Mouse (Mus musculus) cerebellum, adult 9-10 months (tissue): ENCODE data around the gene Rcc1l.
A peak's percentile ranks its signal among the peaks of the same experiment; 100 is the strongest.

Experiments used
- DNase-seq: peaks from one replicate; pipeline ENCODE4 v3.0.0; 2022

Gene Rcc1l

DNA sequence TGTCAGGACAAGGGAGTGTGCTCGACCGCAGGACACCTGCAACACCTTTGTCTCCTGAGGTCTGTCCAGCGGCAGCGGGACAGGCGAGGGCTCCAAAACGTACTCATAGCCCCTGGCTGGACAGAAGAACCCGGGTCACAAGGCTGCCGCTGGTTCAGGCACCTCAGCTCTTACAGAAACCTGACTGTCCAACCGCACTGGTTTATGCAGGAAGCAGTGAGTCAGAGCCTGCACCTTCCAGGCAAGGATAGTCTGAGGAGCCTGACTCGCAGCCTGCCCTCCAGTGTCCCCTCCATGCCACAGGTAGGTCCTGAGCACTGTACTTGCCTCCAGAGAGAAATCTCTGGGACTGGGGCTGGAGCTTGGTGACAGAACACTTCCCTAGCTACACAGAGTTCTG, 7.3 kb downstream of the Rcc1l start:
- DNase-seq, result no peak

GRCm38 (mm10) chr5:134168033-134168432, 8.5 kb downstream of the Rcc1l start:
- no peak for DNase-seq

DNA sequence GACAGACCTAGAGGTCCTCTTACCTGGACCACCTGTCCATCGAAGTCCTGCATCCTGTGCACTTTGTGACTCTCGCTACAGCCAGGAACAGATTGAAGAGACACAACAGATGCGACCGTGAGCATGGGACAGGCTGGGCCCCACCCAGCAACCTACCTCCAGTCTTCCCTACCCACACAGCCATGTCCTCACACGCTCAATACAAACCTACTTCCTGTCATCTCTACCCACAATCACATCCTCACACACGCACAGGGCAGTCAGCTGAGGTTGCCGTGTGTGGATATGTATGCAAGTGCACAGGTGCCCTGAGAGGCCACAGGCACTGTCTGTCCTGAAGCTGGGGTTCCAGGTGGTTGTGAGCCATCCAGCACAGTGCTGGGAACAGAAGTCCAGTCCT, 9.9 kb downstream of the Rcc1l start:
- DNase-seq, result no peak

DNA sequence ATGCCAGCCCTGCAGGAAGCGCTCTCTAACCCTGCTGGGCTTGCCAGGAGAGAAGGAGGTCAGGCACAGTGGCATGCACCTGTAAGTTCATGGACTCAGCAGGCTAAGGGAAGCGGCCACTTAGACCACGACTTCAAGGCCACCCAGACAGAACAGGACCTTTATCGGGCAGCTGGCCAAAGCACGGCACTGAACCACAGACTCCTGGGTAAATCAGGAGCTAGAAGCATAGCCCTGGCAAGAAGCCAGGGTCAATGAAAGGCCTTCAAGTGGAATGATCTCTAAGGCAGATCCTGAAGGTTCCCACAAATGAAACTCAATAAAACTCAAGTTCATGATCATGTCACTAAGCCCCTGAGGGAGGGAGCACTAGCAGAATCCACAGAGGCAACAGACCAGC, 11.9 kb downstream of the Rcc1l start:
- DNase-seq, result no peak

GRCm38 (mm10) chr5:134155916-134156466, 20.6 kb downstream of the Rcc1l start:
- DNase-seq, result no peak

GRCm38 (mm10) chr5:134151895-134152294, 24.7 kb downstream of the Rcc1l start:
- DNase-seq, result no peak

DNA sequence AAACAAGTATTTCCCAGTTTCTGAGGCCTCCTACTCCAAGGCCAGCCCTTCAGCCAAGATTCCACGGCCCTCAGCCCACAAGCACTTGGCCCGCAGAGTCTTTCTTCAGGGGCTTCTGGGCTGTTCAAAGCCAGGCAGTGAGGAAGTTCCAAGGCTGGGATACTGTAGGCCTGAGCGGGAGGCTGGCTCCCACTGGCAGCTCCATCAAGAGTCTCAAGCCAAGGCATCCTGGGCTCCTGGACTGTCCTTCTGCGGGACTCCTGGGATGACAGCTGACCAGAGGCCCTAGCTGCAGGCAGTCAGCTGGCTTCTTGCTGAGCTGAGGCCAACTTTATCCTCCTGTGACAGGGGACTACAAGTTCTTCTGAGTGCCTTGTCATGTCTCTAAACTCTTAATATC, 28.4 kb downstream of the Rcc1l start:
- no peak for DNase-seq

DNA sequence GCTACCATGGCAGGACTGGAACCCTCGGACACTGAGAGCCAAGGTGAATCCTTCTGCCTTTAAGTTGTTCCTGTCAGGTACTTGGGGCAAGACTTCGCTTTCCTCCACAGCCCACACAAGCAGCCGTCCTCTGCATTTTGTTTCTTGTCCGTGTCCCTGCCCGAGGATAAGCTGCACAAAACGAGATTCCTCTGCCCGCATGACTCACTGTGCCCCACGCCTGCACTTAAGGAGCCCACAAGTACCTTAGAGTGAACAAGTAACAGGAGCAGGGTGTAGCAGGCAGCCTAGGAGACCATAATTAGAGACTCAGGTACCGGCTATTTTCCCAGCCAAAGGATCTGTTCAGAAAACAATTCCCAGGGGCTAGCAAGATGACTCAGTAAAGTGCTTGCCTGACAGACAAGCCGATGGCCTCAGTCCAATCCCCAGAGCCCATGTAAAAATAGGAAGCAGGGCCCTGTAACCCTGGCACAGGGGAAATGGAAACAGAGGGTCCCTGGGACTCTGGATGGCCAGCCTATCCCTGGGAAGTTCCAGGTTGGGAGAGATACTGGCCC, 29.3 kb downstream of the Rcc1l start:
- DNase-seq, result no peak

- DNase-seq, result no peak
These were observed 31.6 kb downstream of the Rcc1l start for GRCm38 (mm10) chr5:134144986-134145385.

DNA sequence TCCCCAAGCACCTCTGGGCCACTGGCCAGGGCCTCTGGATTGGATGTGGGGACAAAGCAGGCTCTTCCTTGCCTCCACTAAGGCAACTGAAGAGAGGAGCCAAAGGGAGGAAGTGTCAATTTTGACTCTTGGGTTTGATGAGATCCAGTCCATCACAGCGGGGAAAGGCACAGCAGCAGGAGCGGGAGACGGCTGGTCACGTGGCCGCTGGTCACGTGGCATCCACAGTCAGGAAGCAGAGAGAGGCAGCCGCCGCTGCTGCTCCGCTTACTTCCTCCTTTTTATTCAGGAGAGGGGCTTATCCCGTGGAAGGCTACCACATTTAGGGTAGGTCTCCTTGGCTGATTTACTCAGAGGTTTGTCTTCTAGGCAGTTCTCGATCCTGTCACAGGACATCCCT, 34.2 kb downstream of the Rcc1l start:
- DNase-seq, result no peak

GRCm38 (mm10) chr5:134141236-134141635, 35.3 kb downstream of the Rcc1l start:
- no peak for DNase-seq

GRCm38 (mm10) chr5:134139429-134139828, 37.1 kb downstream of the Rcc1l start:
- no peak for DNase-seq

GRCm38 (mm10) chr5:134137933-134138332, 38.6 kb downstream of the Rcc1l start:
- DNase-seq, result no peak

DNA sequence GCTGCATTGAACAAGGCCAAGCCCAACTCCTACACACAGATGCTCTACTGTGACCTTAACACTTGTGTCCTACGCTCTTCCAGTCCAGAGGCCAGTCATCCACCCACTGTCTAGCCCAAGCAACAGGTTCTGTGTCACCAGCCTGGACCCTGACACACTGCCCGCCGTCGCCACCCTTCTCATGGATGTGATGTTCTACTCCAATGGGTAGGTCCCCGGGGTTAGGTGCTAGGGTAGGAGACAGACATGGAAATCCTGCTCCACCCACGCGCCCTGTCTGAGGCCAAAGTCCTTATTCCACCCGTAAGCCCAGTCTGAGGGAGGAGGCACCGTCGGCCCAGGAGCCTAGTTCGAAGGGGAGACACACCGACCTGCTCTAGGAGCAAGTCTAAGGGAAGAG, 40.6 kb downstream of the Rcc1l start:
- no peak for DNase-seq

DNA sequence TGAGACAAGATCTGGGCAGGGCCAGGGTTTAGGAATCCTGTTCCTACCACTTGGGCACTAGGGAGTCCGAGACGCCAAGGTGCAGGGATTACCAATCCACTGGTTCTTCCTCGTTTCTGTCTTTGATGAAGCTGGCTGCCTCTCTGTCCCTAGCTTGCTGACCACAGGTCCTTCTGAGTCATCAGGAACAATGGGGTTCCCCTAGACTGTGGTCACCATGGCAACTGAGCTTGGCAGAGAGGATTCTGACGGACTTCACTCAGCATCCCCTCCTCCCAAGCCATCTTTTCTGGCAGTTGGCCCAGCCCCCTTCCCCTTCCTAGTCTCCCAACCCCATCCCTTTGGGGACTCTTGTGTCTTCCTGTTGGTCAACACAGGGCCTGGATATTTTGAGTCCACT, 45.0 kb downstream of the Rcc1l start:
- DNase-seq, result peak; percentile 28

DNA sequence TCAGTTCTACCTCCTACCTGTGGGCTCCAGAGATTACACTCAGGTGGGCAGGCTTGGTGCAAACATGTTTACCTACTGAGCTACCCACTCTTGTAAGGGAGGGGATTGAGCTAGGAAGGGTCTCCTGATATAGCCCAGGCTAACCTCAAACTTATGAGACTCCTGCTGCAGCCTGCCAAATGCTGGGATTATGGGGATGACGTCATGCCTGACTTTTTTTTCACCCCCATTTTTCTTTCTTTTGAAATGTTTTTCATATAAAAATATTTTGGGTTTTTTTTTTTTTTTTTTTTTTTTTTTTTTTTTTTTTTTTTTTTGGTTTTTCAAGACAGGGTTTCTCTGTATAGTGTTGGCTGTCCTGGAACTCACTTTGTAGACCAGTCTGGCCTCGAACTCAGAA, 50.3 kb downstream of the Rcc1l start:
- no peak for DNase-seq

GRCm38 (mm10) chr5:134123846-134124245, 52.7 kb downstream of the Rcc1l start:
- DNase-seq, result no peak

DNA sequence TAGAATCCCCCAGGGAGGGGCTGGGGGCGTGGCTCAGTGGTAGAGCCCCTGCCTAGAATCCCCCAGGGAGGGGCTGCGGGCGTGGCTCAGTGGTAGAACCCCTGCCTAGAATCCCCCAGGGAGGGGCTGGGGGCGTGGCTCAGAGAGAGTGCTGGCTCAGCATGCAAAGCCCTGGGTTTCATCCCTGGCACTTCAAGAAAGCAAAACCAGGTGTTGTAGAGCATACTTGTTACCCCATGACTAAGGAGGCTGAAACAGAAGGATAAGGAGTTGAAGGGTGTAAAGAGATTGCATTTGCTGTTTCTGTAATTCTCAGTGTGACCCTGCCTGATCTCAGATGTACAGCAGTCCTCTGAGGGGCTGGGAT, 54.7 kb downstream of the Rcc1l start:
- DNase-seq, result no peak

- DNase-seq, result no peak
These were observed 55.3 kb downstream of the Rcc1l start for GRCm38 (mm10) chr5:134121138-134121892.

GRCm38 (mm10) chr5:134120135-134120534, 56.4 kb downstream of the Rcc1l start:
- no peak for DNase-seq

GRCm38 (mm10) chr5:134119481-134120120, 57.0 kb downstream of the Rcc1l start:
- DNase-seq, result no peak

DNA sequence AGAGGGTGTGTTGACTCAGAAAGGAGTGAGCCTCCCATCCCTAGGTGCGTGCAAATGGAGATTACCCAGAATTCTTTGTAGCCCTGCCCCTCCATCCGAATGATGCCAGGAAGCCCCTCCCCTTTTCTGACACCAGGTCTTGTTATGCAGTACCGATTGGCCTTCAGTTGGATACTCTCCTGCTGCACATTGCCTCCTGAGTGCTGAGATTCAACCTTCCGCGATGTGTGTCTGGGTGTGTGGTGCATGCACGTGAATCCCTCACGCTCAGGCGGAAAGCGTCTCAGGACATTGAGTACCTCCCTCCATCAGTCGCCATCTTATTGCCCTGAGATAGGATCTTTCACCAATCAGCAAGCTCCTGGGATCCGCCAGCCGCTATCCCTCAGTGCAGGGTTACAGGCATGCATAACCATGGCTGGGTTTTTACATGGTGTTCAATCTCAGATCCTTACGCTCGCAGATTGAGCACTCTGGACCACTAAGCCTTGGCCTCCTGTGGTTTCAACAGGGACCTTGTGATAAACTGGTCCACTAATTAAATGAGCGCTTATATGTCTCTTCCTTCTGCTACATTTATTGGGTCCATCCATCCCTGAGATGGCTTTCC, 57.7 kb downstream of the Rcc1l start:
- DNase-seq, result no peak

GRCm38 (mm10) chr5:134115639-134116259, 60.8 kb downstream of the Rcc1l start:
- no peak for DNase-seq
